Mouse (Mus musculus): Measurements from ENCODE around the gene Olfr222. TPM values are rescaled to one million over a fixed set of nuclear protein-coding genes. Genes with fewer than 3 reads are reported as not detected.

Gene Olfr222
- polyA plus RNA-seq (2015; fragmentation: Nextera tagmentation; extraction: Ambion mirVana), result not detected in 2 replicates

DNA sequence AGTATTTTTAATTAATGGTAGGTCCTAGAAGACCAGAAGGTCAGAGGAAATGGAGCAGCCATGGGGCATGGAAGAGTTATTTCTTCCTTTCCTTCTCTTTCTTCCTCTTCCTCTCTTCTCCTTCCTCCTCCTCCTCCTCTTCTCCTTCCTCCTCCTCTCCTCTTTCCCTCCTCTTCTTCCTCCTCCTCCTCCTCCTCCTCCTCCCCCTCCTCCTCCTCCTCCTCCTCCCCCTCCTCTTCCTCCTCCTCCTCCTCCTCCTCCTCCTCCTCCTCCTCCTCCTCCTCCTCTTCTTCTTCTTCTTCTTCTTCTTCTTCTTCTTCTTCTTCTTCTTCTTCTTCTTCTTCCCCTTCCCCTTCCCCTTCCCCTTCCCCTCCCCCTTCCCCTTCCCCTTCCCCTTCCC, at the start of gene Olfr222:
Olfr222 (minus strand) TSS at position 101 of the 400 bp plus-strand sequence.

DNA sequence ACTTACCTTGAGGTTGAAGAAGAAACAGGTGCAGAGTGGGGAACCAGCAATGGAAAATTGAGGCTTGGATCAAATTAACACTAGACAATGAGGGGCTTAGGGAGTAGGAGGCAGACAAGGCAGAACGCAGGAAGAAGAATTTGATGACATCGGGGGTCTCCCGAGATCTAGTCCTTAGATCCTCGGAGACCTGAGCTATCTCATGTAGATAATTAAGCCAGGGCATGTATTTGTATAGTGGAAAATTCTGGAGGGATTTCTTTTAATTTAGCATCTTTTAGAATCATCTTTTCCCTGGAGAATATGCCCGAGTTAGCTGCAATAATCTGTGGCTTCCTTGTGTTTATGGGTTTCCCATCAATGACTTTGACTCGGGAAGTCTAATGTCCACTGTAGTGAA, 17.2 kb upstream of the Olfr222 start, which contains the start of gene Olfr223:
Olfr223 (minus strand) TSS at position 101 of the 400 bp plus-strand sequence.

DNA sequence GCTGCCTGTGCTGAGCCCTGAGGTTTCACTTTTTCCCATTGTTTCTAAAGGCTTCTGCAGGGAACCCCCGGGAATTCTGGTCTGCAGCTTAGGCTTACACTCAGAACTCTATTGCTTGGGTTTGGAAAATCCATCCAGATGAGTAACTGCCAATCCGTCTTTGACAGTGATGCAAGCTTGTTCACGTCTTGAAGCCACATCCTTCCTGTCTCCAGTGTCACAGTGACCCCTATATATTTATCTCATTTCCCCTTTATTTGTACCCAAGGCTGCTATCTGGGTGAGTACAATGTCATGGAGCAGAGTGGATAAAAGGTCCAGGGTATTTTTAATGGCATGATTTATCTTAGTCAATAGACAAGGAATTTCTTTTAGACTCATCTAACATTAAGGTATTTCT, 34.7 kb downstream of the Olfr222 start, which contains the start of gene Nlrp3:
Nlrp3 (plus strand) TSS at position 245 of the 400 bp plus-strand sequence.

DNA sequence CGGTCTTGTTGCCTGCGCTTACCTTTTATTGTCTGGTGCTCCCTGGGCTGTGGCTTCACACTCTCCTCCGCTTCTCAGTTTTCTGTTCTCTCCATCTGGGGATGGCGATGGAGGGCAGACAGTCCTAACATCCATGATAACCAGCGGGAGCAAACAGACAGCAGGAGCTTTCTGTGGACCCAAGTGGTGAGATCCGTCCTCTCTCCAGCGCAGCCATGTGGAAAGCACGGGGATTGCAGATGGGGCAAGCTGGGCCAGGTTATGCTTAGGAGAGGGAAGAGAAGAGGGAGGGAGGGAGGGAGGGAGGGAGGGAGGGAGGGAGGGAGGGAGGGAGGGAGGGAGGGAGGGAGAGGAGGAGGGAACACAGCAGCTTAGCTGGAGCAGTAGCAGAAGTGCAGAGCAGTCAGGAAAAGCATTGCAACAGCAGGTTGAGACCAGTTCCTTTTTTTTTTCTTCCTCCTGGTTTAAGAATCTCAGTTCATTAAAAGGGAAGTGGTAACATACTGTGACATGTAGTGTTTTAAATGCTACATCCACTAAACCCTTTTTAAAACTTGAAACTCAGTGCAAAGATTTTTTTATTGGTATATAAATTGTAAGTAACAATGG, 49.5 kb downstream of the Olfr222 start, which contains the start of gene Zkscan17:
Zkscan17 (minus strand) TSS at position 280 of the 609 bp plus-strand sequence.

Other genes with a start within 250 kb of the Olfr222 start
- gene Prss38, start 200.6 kb downstream of the Olfr222 start, polyA plus RNA-seq (2015; fragmentation: Nextera tagmentation; extraction: Ambion mirVana), result not detected in 2 replicates
- gene Jmjd4, start 126.2 kb downstream of the Olfr222 start, polyA plus RNA-seq (2015; fragmentation: Nextera tagmentation; extraction: Ambion mirVana), result 4.7 and 5.4 TPM in 2 replicates
- 115 and 121 TPM in 2 replicates for gene Snap47, start 125.0 kb downstream of the Olfr222 start, polyA plus RNA-seq (2015; fragmentation: Nextera tagmentation; extraction: Ambion mirVana)
- gene Zfp867, start 103.8 kb downstream of the Olfr222 start, polyA plus RNA-seq (2015; fragmentation: Nextera tagmentation; extraction: Ambion mirVana), result 8.6 and 10.4 TPM in 2 replicates
- gene Zkscan17, start 49.5 kb downstream of the Olfr222 start, polyA plus RNA-seq (2015; fragmentation: Nextera tagmentation; extraction: Ambion mirVana), result 10.4 and 15.0 TPM in 2 replicates
- 0.33 TPM in 1 of 2 replicates, not detected in the other for gene Nlrp3, start 34.7 kb downstream of the Olfr222 start, polyA plus RNA-seq (2015; fragmentation: Nextera tagmentation; extraction: Ambion mirVana)
- not detected in 2 replicates for gene Olfr223, start 17.1 kb upstream of the Olfr222 start, polyA plus RNA-seq (2015; fragmentation: Nextera tagmentation; extraction: Ambion mirVana)
- gene Mprip, start 85.1 kb upstream of the Olfr222 start, polyA plus RNA-seq (2015; fragmentation: Nextera tagmentation; extraction: Ambion mirVana), result 50.1 and 52.9 TPM in 2 replicates
- gene Pld6, start 211.4 kb upstream of the Olfr222 start, polyA plus RNA-seq (2015; fragmentation: Nextera tagmentation; extraction: Ambion mirVana), result 3.6 and 8.9 TPM in 2 replicates
- 17.0 and 35.9 TPM in 2 replicates for gene Flcn, start 233.8 kb upstream of the Olfr222 start, polyA plus RNA-seq (2015; fragmentation: Nextera tagmentation; extraction: Ambion mirVana)